Mouse (Mus musculus) hindbrain, embryonic 11.5 days (tissue): ENCODE measurements around the gene Rnf34. TPM values are rescaled to one million over a fixed set of nuclear protein-coding genes. Genes with fewer than 3 reads are reported as not detected.

ENCODE experiments used
- ATAC-seq: fragments of 200-750 bp; cut with Nextera tagmentation; 2 replicates; pipeline ENCODE4 v1.8.0; 2017; ENCODE audit warnings: mild to moderate bottlenecking, moderate TSS enrichment, moderate library complexity; ENCODE audit not compliant: low FRiP score
- DNase-seq: peaks from one replicate; pipeline ENCODE4 v3.0.0-alpha.2; 2015; ENCODE audit warnings: low spot score
- H3K27ac ChIP-seq: fragments of 300-500 bp; sonication (generic); 2 replicates; pipeline ENCODE4 v1.5.1; 2014; ENCODE audit warnings: mild to moderate bottlenecking, low read depth, low read length
- H3K27me3 ChIP-seq: fragments of 300-500 bp; sonication (generic); 2 replicates; pipeline ENCODE4 v1.6.1; 2014; ENCODE audit warnings: mild to moderate bottlenecking, low read length, moderate library complexity, mixed read lengths; ENCODE audit not compliant: control insufficient read depth, insufficient read depth
- H3K36me3 ChIP-seq: fragments of 300-500 bp; sonication (generic); 2 replicates; pipeline ENCODE4 v1.6.1; 2014; ENCODE audit warnings: mild to moderate bottlenecking, low read length, moderate library complexity, mixed read lengths; ENCODE audit not compliant: control insufficient read depth, insufficient read depth
- H3K4me1 ChIP-seq: fragments of 300-500 bp; sonication (generic); replicated peaks from 2 replicates; pipeline ENCODE4 v1.6.1; 2014; ENCODE audit warnings: low read length, mixed read lengths; ENCODE audit not compliant: control insufficient read depth, insufficient read depth
- H3K4me2 ChIP-seq: fragments of 300-500 bp; sonication (generic); replicated peaks from 2 replicates; pipeline ENCODE4 v1.6.1; 2014; ENCODE audit warnings: mild to moderate bottlenecking, low read depth, low read length
- H3K4me3 ChIP-seq: fragments of 300-500 bp; sonication (generic); 2 replicates; pipeline ENCODE4 v1.5.1; 2014; ENCODE audit warnings: low read depth, low read length
- H3K9ac ChIP-seq: fragments of 300-500 bp; sonication (generic); 2 replicates; pipeline ENCODE4 v1.6.1; 2014; ENCODE audit warnings: low read depth, low read length
- H3K9me3 ChIP-seq: fragments of 300-500 bp; sonication (generic); 2 replicates; pipeline ENCODE4 v1.6.1; 2016; ENCODE audit warnings: low read length; ENCODE audit not compliant: control insufficient read depth
- WGBS: fragments of 180-500 bp; shearing (Covaris S2); extraction: QIAGEN DNeasy Blood & Tissue Kit; methylation state at CpG from one replicate; pipeline ENCODE4 v1.1.7; 2014; 5-methylcytosine and 5-hydroxymethylcytosine counted together
- polyA plus RNA-seq: library from polyadenylated mRNA; unstranded; fragments of >200 nt; fragmentation: Nextera tagmentation; extraction: Ambion mirVana; gene quantifications from 2 replicates; pipeline ENCODE4 v1.2.1, GENCODE M21; 2014

Rnf34 gene
- polyA plus RNA-seq, 1 experiment from 2014 or later = 61.5 TPM

DNA sequence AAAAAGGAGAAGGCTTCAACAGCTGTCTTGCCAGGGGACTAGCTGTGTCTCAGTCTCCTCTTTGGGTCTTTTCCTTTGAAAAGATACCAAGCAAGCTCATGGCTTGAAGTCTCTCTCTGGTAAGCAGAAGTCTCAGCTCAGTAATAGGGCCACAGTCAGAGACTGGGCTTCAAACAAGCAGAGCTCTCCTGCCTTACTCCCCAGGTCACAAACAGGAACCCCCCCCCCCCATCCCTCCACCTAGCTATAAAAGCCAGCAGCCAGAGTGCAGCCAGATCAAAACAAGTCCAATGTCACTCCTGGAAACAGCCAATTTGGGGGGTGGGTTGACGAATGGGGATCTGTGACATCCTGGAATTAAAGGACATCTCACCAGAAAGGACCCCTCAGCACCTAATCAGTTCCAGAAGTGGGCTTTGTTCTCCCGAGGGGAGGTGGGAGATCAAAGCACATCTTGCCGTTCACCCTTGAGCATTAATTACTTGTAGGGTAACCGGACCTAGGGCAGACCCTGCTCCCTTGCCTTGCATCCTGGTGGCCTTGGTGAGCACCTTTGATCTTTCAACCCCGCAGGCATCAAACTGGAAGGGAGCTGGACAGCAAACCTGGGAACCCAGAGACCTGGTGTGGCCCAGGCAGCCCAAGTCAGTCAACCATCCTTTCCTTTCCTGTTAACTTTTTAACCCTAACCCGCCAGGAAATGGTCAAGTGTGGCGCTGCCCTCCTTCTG is 68.3 kb downstream of the Rnf34 start:
- Histone ChIP-seq H3K27me3 (no peaks in the 10 kb centered on the region), H3K36me3 (no peaks in the 10 kb centered on the region), H3K27ac (no peak overlapping the region), H3K9ac (no peak overlapping the region), H3K4me3 (no peak overlapping the region), H3K4me2 (no peak overlapping the region), H3K9me3 (no peaks in the 10 kb centered on the region), H3K4me1 (no peaks in the 10 kb centered on the region)
- DNase-seq = peak; percentile 9
- no peak for ATAC-seq
- WGBS = 55% methylated on average over 7 of the region's 7 CpGs

DNA sequence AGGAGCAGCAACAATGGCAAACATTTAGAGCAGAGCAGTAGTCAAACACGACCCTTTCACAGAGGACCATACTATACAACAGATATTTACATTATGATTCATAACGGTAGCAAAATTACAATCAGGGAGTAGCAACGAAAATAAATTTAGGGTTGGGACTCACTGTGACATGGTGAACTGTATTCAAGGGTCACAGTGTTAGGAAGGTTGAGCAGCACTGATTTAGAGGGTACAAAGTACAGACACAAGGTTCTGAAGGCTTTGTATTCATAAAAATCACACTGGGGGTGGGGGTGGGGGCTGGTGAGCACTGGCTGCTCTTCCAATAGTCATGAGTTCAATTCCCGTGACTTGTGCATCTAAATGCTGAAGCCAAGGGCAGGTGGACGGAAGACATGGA is 70.7 kb downstream of the Rnf34 start:
- Histone ChIP-seq H3K36me3 (no peaks in the 10 kb centered on the region), H3K9me3 (no peaks in the 10 kb centered on the region), H3K4me2 (no peak overlapping the region), H3K4me3 (no peak overlapping the region), H3K27me3 (no peaks in the 10 kb centered on the region), H3K27ac (no peak overlapping the region), H3K9ac (no peak overlapping the region), H3K4me1 (no peaks in the 10 kb centered on the region)
- WGBS = 87% methylated on average over 5 of the region's 5 CpGs
- DNase-seq (no peak), ATAC-seq (no peak)

Other genes starting within 250 kb of the Rnf34 start
- gene Ift81, start 235.5 kb upstream of the Rnf34 start, polyA plus RNA-seq = 46.1 and 49.1 TPM in 2 replicates
- gene P2rx7, start 206.1 kb upstream of the Rnf34 start, polyA plus RNA-seq = 3.4 and 3.5 TPM in 2 replicates
- 10.8 and 12.4 TPM in 2 replicates for gene P2rx4, start 142.5 kb upstream of the Rnf34 start, polyA plus RNA-seq
- 22.2 and 28.8 TPM in 2 replicates for gene Camkk2, start 70.6 kb upstream of the Rnf34 start, polyA plus RNA-seq
- 522 and 525 TPM in 2 replicates for gene Anapc5, start 28.7 kb upstream of the Rnf34 start, polyA plus RNA-seq
- gene Kdm2b, start 139.8 kb downstream of the Rnf34 start, polyA plus RNA-seq = 59.9 and 67.6 TPM in 2 replicates
- 10.1 and 12.7 TPM in 2 replicates for gene Orai1, start 165.0 kb downstream of the Rnf34 start, polyA plus RNA-seq
- gene Morn3, start 197.0 kb downstream of the Rnf34 start, polyA plus RNA-seq = 0.77 and 1.0 TPM in 2 replicates
- gene Tmem120b, start 218.4 kb downstream of the Rnf34 start, polyA plus RNA-seq = 7.8 and 9.0 TPM in 2 replicates